18 mouse cellular contexts compared by ENCODE assay signal in genomic region chr2:25257250-25257649, GRCm38 (mm10). TPM values are rescaled to one million over a fixed set of nuclear protein-coding genes. Genes with fewer than 3 reads are reported as not detected.
DNase-seq lines count a peak whose midpoint lies in the region; ATAC-seq and TF ChIP-seq lines count a peak whose summit lies in the region.
"Not testable (repeated sequence)": the region's sequence is repeated elsewhere in the genome, so short reads cannot be mapped to it uniquely, and the experiment has no call there.
"Had no signal": no experiment of that assay in that cellular context is flagged by ENCODE, and none has a peak within 500 bp of the region (broad histone marks: within the 10 kb centered on the region; RNA-seq: fewer than 3 reads in every experiment).

No protein-coding gene starts in this region.

- 0 out of 2 replicates have a peak overlapping the region, but pooled peaks have one; percentile 15 for H3K9ac ChIP-seq in CH12.LX (ENCODE audit: insufficient read depth, low read depth)
- peak overlapping the region; percentile 54 for H3K9ac ChIP-seq in MEL (ENCODE audit: control insufficient read depth, low read depth, low read length, poor library complexity, severe bottlenecking)
- H3K9ac ChIP-seq in liver, embryonic 13.5 days; neural tube, embryonic 15.5 days (replicated peaks): not testable (repeated sequence)

- peaks cover 14% of the 10 kb centered on the region for H3K79me2 ChIP-seq in CH12.LX (replicated peaks; ENCODE audit: control insufficient read depth, extremely low read depth, insufficient read depth, poor library complexity, severe bottlenecking)
- peaks cover 20% of the 10 kb centered on the region for H3K79me2 ChIP-seq in MEL (ENCODE audit: control insufficient read depth, insufficient read depth, low read length, poor library complexity)

- H3K4me3 ChIP-seq in CH12.LX (replicated peaks in 1 of 3; ENCODE audit: low read depth in 2 of 3, low read length in 2 of 3, poor library complexity in 1 of 3); neural tube, embryonic 15.5 days (replicated peaks): not testable (repeated sequence)
- peak overlapping the region; percentile 31 to 32; a peak in 3 of 4 replicates for H3K4me3 ChIP-seq in MEL (ENCODE audit: control insufficient read depth in 1 of 2, insufficient read depth in 1 of 2, low read depth in 2 of 2, low read length in 2 of 2)
- peak overlapping the region; percentile 3; the same call in 1 of the 2 replicates for H3K4me3 ChIP-seq in layer of hippocampus, adult 2 months
- H3K4me3 ChIP-seq in liver, embryonic 13.5 days (replicated peaks), result 0 out of 2 replicates have a peak overlapping the region, but pooled peaks have one; percentile 2
- peak overlapping the region; percentile 85 for H3K4me3 ChIP-seq in megakaryocyte, embryonic 14.5 days (replicated peaks)

- H3K4me1 ChIP-seq in CH12.LX (ENCODE audit: control insufficient read depth in 1 of 2, insufficient read depth in 2 of 2), result peaks cover 0 to 22% of the 10 kb centered on the region in 2 experiments; a peak in 2 of 4 replicates
- H3K4me1 ChIP-seq in MEL (ENCODE audit: control insufficient read depth in 1 of 2, insufficient read depth in 2 of 2, low read length in 2 of 2), result peaks cover 2 to 14% of the 10 kb centered on the region in 2 experiments; a peak in 1 of 4 replicates
- H3K4me1 ChIP-seq in liver, embryonic 13.5 days (replicated peaks), result peaks cover 37% of the 10 kb centered on the region
- peaks cover 57% of the 10 kb centered on the region for H3K4me1 ChIP-seq in megakaryocyte, embryonic 14.5 days
- peaks cover 36% of the 10 kb centered on the region for H3K4me1 ChIP-seq in neural tube, embryonic 15.5 days

- not testable (repeated sequence) for ATAC-seq in liver, embryonic 13.5 days (ENCODE audit: low read depth); neural tube, embryonic 15.5 days (ENCODE audit: low FRiP score)

- dilution Hi-C loops in CH12.LX (cut with MboI; ENCODE audit: extremely low pct_ligation_motif_present, extremely low pct_unique_long_range_greater_than_20kb, low sequenced_read_pairs), result not testable (repeated sequence)

- not testable (repeated sequence) for H3K27me3 ChIP-seq in CH12.LX (replicated peaks); MEL (ENCODE audit: control insufficient read depth in 1 of 2, insufficient read depth in 2 of 2, low read length in 2 of 2); liver, embryonic 13.5 days; megakaryocyte, embryonic 14.5 days (replicated peaks); neural tube, embryonic 15.5 days (replicated peaks)

- WGBS in liver, embryonic 13.5 days (ENCODE audit: insufficient replicate concordance), result 67% methylated on average over 5 of the region's 5 CpGs
- WGBS in neural tube, embryonic 15.5 days, result 88% methylated on average over 5 of the region's 5 CpGs

- not testable (repeated sequence) for H3K9me3 ChIP-seq in CH12.LX (replicated peaks; ENCODE audit: low read length); MEL (replicated peaks; ENCODE audit: insufficient read depth, low read length); liver, embryonic 13.5 days (replicated peaks); megakaryocyte, embryonic 14.5 days; neural tube, embryonic 15.5 days (replicated peaks)

- TF ChIP-seq CTCF in CH12.LX (conservative IDR thresholded peaks at IDR 0.05 in 1 of 2, IDR thresholded peaks at IDR 0.05 in 1 of 2; ENCODE audit: low read depth in 2 of 2, low read length in 2 of 2); MEL (IDR thresholded peaks at IDR 0.05 in 2 of 3, conservative IDR thresholded peaks at IDR 0.05 in 1 of 3; ENCODE audit: control insufficient read depth in 1 of 3, insufficient read depth in 1 of 3, low read depth in 2 of 3, low read length in 3 of 3, poor library complexity in 1 of 3, severe bottlenecking in 1 of 3); layer of hippocampus, adult 2 months (conservative IDR thresholded peaks at IDR 0.05): not testable (repeated sequence)

- not testable (repeated sequence) for DNase-seq in CH12.LX (ENCODE audit: extremely low read depth); MEL (ENCODE audit: low read depth, low spot score); layer of hippocampus, adult 2 months (ENCODE audit: low spot score in 2 of 2); liver, embryonic 13.5 days

- not testable (repeated sequence) for H3K27ac ChIP-seq in CH12.LX (ENCODE audit: insufficient read depth, low read depth); MEL (ENCODE audit: control insufficient read depth, low read depth, low read length); layer of hippocampus, adult 2 months; liver, embryonic 13.5 days; neural tube, embryonic 15.5 days (replicated peaks)

- TF ChIP-seq RAD21 in CH12.LX (IDR thresholded peaks at IDR 0.05; ENCODE audit: low read depth, low read length); MEL (IDR thresholded peaks at IDR 0.05; ENCODE audit: low read depth, low read length): not testable (repeated sequence)

- H3K36me3 ChIP-seq in CH12.LX (replicated peaks in 1 of 2; ENCODE audit: control insufficient read depth in 1 of 2, insufficient read depth in 1 of 2, low read length in 1 of 2), result peaks cover 13 to 18% of the 10 kb centered on the region in 2 experiments
- not testable (repeated sequence) for H3K36me3 ChIP-seq in MEL (ENCODE audit: control insufficient read depth in 1 of 2, insufficient read depth in 2 of 2, low read length in 2 of 2); neural tube, embryonic 15.5 days
- H3K36me3 ChIP-seq in liver, embryonic 13.5 days, result peaks cover 15% of the 10 kb centered on the region
- peaks cover 17% of the 10 kb centered on the region for H3K36me3 ChIP-seq in megakaryocyte, embryonic 14.5 days (replicated peaks; ENCODE audit: low read length)

- peak overlapping the region; percentile 58; the same call in 1 of the 2 replicates for H3K4me2 ChIP-seq in CH12.LX (ENCODE audit: insufficient read depth, low read depth, poor library complexity, severe bottlenecking)
- H3K4me2 ChIP-seq in liver, embryonic 13.5 days, result not testable (repeated sequence)
- H3K4me2 ChIP-seq in neural tube, embryonic 15.5 days, result peak overlapping the region; percentile 13; the same call in 1 of the 2 replicates

- in situ Hi-C loops in CH12.LX (cut with MboI; ENCODE audit: low pct_ligation_motif_present, low pct_unique_long_range_greater_than_20kb, low sequenced_read_pairs), result not testable (repeated sequence)

- TF ChIP-seq EP300 in CH12.LX (IDR thresholded peaks at IDR 0.05; ENCODE audit: low read length); MEL (IDR thresholded peaks at IDR 0.05; ENCODE audit: low read depth in 1 of 2, low read length in 2 of 2): not testable (repeated sequence)

- not testable (repeated sequence) for TF ChIP-seq POLR2A in CH12.LX (IDR thresholded peaks at IDR 0.05; ENCODE audit: low read depth, low read length); MEL (IDR thresholded peaks at IDR 0.05; ENCODE audit: control insufficient read depth in 1 of 2, insufficient read depth in 1 of 2, low read depth in 1 of 2, low read length in 2 of 2, poor library complexity in 1 of 2)

RNA-seq across cellular contexts. Expression of gene Tmem203, which starts 2.0 kb away (rescaled TPM):
- 22.7 and 28.3 TPM in 2 replicates for total RNA-seq in CH12.LX (2012; rRNA removed)
- total RNA-seq in CH12.LX (2014; rRNA removed), result 18.4 and 21.2 TPM in 2 replicates
- 14.5 and 21.5 TPM in 2 replicates for polyA plus RNA-seq in CH12.LX (2012; ENCODE audit: insufficient read length, low read depth)
- total RNA-seq in MEL (2012; rRNA removed), result 8.1 and 8.4 TPM in 2 replicates
- polyA plus RNA-seq in MEL (2012; ENCODE audit: insufficient read depth in 1 of 2, insufficient read length in 2 of 2, low read depth in 1 of 2, low replicate concordance in 2 of 2, missing spikeins in 1 of 2), result 10 to 100 TPM in 1 of 2 experiments, not detected in 1; 17.0 TPM
- total RNA-seq in layer of hippocampus, adult 2 months (2021), result 10 to 100 TPM; 35.1 to 35.8 TPM
- polyA plus RNA-seq in liver, embryonic 13.5 days (2015; fragmentation: Nextera tagmentation; extraction: Ambion mirVana), result 13.5 and 14.7 TPM in 2 replicates
- 16.3 and 20.0 TPM in 2 replicates for polyA plus RNA-seq in megakaryocyte, embryonic 14.5 days (2012; ENCODE audit: insufficient read depth, low replicate concordance)
- polyA plus RNA-seq in neural tube, embryonic 15.5 days (2015; fragmentation: Nextera tagmentation; extraction: Ambion mirVana), result 17.5 and 17.7 TPM in 2 replicates

RNA-seq across cellular contexts. Expression of gene Tprn, which starts 5.2 kb away (rescaled TPM):
- total RNA-seq in CH12.LX (2012; rRNA removed), result 13.1 and 14.3 TPM in 2 replicates
- total RNA-seq in CH12.LX (2014; rRNA removed), result 7.0 and 8.2 TPM in 2 replicates
- 17.0 and 19.3 TPM in 2 replicates for polyA plus RNA-seq in CH12.LX (2012; ENCODE audit: insufficient read length, low read depth)
- total RNA-seq in MEL (2012; rRNA removed), result 26.1 and 32.9 TPM in 2 replicates
- polyA plus RNA-seq in MEL (2012; ENCODE audit: insufficient read depth in 1 of 2, insufficient read length in 2 of 2, low read depth in 1 of 2, low replicate concordance in 2 of 2, missing spikeins in 1 of 2), result 10 to 100 TPM in 1 of 2 experiments, not detected in 1; 50.8 TPM
- total RNA-seq in layer of hippocampus, adult 2 months (2021), result 10 to 100 TPM; 21.5 to 23.8 TPM
- 5.6 and 6.1 TPM in 2 replicates for polyA plus RNA-seq in liver, embryonic 13.5 days (2015; fragmentation: Nextera tagmentation; extraction: Ambion mirVana)
- polyA plus RNA-seq in megakaryocyte, embryonic 14.5 days (2012; ENCODE audit: insufficient read depth, low replicate concordance), result 11.9 and 12.9 TPM in 2 replicates
- 14.8 and 16.3 TPM in 2 replicates for polyA plus RNA-seq in neural tube, embryonic 15.5 days (2015; fragmentation: Nextera tagmentation; extraction: Ambion mirVana)

RNA-seq across cellular contexts. Expression of gene AL732309.1, which starts 10.6 kb away (rescaled TPM):
- 8.9 and 9.5 TPM in 2 replicates for total RNA-seq in CH12.LX (2012; rRNA removed)
- total RNA-seq in CH12.LX (2014; rRNA removed), result 6.7 and 9.6 TPM in 2 replicates
- 3.5 and 4.5 TPM in 2 replicates for polyA plus RNA-seq in CH12.LX (2012; ENCODE audit: insufficient read length, low read depth)
- 8.2 and 11.5 TPM in 2 replicates for total RNA-seq in MEL (2012; rRNA removed)
- polyA plus RNA-seq in MEL (2012; ENCODE audit: insufficient read depth in 1 of 2, insufficient read length in 2 of 2, low read depth in 1 of 2, low replicate concordance in 2 of 2, missing spikeins in 1 of 2), result 1 to 10 TPM in 1 of 2 experiments, not detected in 1; 4.8 TPM
- 1 to 10 TPM; 2.2 to 2.4 TPM for total RNA-seq in layer of hippocampus, adult 2 months (2021)
- 2.1 and 2.7 TPM in 2 replicates for polyA plus RNA-seq in liver, embryonic 13.5 days (2015; fragmentation: Nextera tagmentation; extraction: Ambion mirVana)
- polyA plus RNA-seq in megakaryocyte, embryonic 14.5 days (2012; ENCODE audit: insufficient read depth, low replicate concordance), result 1.1 TPM in 1 of 2 replicates, not detected in the other
- 4.3 and 4.6 TPM in 2 replicates for polyA plus RNA-seq in neural tube, embryonic 15.5 days (2015; fragmentation: Nextera tagmentation; extraction: Ambion mirVana)

RNA-seq across cellular contexts. Expression of gene Ssna1, which starts 15.0 kb away (rescaled TPM):
- 80.6 and 98.5 TPM in 2 replicates for total RNA-seq in CH12.LX (2012; rRNA removed)
- 72.9 and 82.0 TPM in 2 replicates for total RNA-seq in CH12.LX (2014; rRNA removed)
- polyA plus RNA-seq in CH12.LX (2012; ENCODE audit: insufficient read length, low read depth), result 51.4 and 74.9 TPM in 2 replicates
- 194 and 226 TPM in 2 replicates for total RNA-seq in MEL (2012; rRNA removed)
- polyA plus RNA-seq in MEL (2012; ENCODE audit: insufficient read depth in 1 of 2, insufficient read length in 2 of 2, low read depth in 1 of 2, low replicate concordance in 2 of 2, missing spikeins in 1 of 2), result 100 to 1,000 TPM in 1 of 2 experiments, not detected in 1; 158 TPM
- 10 to 100 TPM; 64.5 to 69.3 TPM for total RNA-seq in layer of hippocampus, adult 2 months (2021)
- polyA plus RNA-seq in liver, embryonic 13.5 days (2015; fragmentation: Nextera tagmentation; extraction: Ambion mirVana), result 158 and 162 TPM in 2 replicates
- 34.6 and 160 TPM in 2 replicates for polyA plus RNA-seq in megakaryocyte, embryonic 14.5 days (2012; ENCODE audit: insufficient read depth, low replicate concordance)
- 177 and 183 TPM in 2 replicates for polyA plus RNA-seq in neural tube, embryonic 15.5 days (2015; fragmentation: Nextera tagmentation; extraction: Ambion mirVana)

RNA-seq across cellular contexts. Expression of gene Cysrt1, which starts 15.0 kb away (rescaled TPM):
- total RNA-seq in CH12.LX (2012; rRNA removed) (not detected in 2 replicates), CH12.LX (2014; rRNA removed) (not detected in 2 replicates), MEL (2012; rRNA removed) (0.15 and 0.26 TPM in 2 replicates)
- polyA plus RNA-seq in CH12.LX (2012; ENCODE audit: insufficient read length, low read depth) (not detected in 2 replicates), MEL (2012; ENCODE audit: insufficient read depth in 1 of 2, insufficient read length in 2 of 2, low read depth in 1 of 2, low replicate concordance in 2 of 2, missing spikeins in 1 of 2) (under 1 TPM in 1 of 2 experiments, not detected in 1; 0.19 TPM)
- not detected for total RNA-seq in layer of hippocampus, adult 2 months (2021)
- polyA plus RNA-seq in liver, embryonic 13.5 days (2015; fragmentation: Nextera tagmentation; extraction: Ambion mirVana), result not detected in 2 replicates
- polyA plus RNA-seq in megakaryocyte, embryonic 14.5 days (2012; ENCODE audit: insufficient read depth, low replicate concordance), result not detected in 2 replicates
- polyA plus RNA-seq in neural tube, embryonic 15.5 days (2015; fragmentation: Nextera tagmentation; extraction: Ambion mirVana), result 0.36 and 0.47 TPM in 2 replicates
- total RNA-seq: adrenal gland, adult 18-20 months; adrenal gland, adult 2 months; adrenal gland, adult 8-10 months; adrenal gland, postnatal 10 days; adrenal gland, postnatal 14 days; adrenal gland, postnatal 25 days; adrenal gland, postnatal 36 days; adrenal gland, postnatal 4 days; G1E had no signal
- polyA plus RNA-seq: activated CD4-positive, CD25-positive, alpha-beta regulatory T cell, adult 4 months; adrenal gland, adult 2 months; CD4-positive, CD25-positive, alpha-beta regulatory T cell, adult 4 months; G1E; Patski had no signal
